Mouse (Mus musculus) hindbrain, embryonic 14.5 days (tissue): ENCODE data around the gene Zfand4. TPM values are rescaled to one million over a fixed set of nuclear protein-coding genes. Genes with fewer than 3 reads are reported as not detected.
"Not testable (repeated sequence)": the region's sequence is repeated elsewhere in the genome, so short reads cannot be mapped to it uniquely, and the experiment has no call there.

Experiments used
- ATAC-seq: fragments of 200-750 bp; cut with Nextera tagmentation; 2 replicates; pipeline ENCODE4 v1.8.0; 2017; ENCODE audit warnings: moderate number of reproducible peaks, mild to moderate bottlenecking, moderate TSS enrichment, moderate library complexity; ENCODE audit not compliant: low FRiP score
- DNase-seq: peaks from one replicate; pipeline ENCODE4 v3.0.0-alpha.2; 2015; ENCODE audit warnings: low spot score
- H3K27ac ChIP-seq: fragments of 300-500 bp; sonication (generic); 2 replicates; pipeline ENCODE4 v1.5.1; 2014; ENCODE audit warnings: mild to moderate bottlenecking, moderate library complexity
- H3K27me3 ChIP-seq: fragments of 300-500 bp; sonication (generic); 2 replicates; pipeline ENCODE4 v1.6.1; 2014; ENCODE audit warnings: mild to moderate bottlenecking, low read length, mixed read lengths; ENCODE audit not compliant: control insufficient read depth, insufficient read depth
- H3K36me3 ChIP-seq: fragments of 300-500 bp; sonication (generic); replicated peaks from 2 replicates; pipeline ENCODE4 v1.6.1; 2014; ENCODE audit not compliant: control insufficient read depth, insufficient read depth
- H3K4me1 ChIP-seq: fragments of 300-500 bp; sonication (generic); replicated peaks from 2 replicates; pipeline ENCODE4 v1.6.1; 2014; ENCODE audit warnings: antibody characterized with exemption, low read length, mixed read lengths; ENCODE audit not compliant: control insufficient read depth, insufficient read depth
- H3K4me2 ChIP-seq: fragments of 300-500 bp; sonication (generic); replicated peaks from 2 replicates; pipeline ENCODE4 v1.6.1; 2014; ENCODE audit warnings: mild to moderate bottlenecking, moderate library complexity
- H3K4me3 ChIP-seq: fragments of 300-500 bp; sonication (generic); replicated peaks from 2 replicates; pipeline ENCODE4 v1.5.1; 2014; ENCODE audit warnings: mild to moderate bottlenecking, low read length
- H3K9ac ChIP-seq: fragments of 300-500 bp; sonication (generic); 2 replicates; pipeline ENCODE4 v1.6.1; 2014
- H3K9me3 ChIP-seq: fragments of 300-500 bp; sonication (generic); 2 replicates; pipeline ENCODE4 v1.6.1; 2016; ENCODE audit warnings: low read length; ENCODE audit not compliant: control insufficient read depth
- WGBS: fragments of 180-500 bp; shearing (Covaris S2); extraction: QIAGEN DNeasy Blood & Tissue Kit; methylation state at CpG from one replicate; pipeline ENCODE4 v1.1.7; 2014; 5-methylcytosine and 5-hydroxymethylcytosine counted together
- polyA plus RNA-seq: library from polyadenylated mRNA; unstranded; fragments of >200 nt; fragmentation: Nextera tagmentation; extraction: Ambion mirVana; gene quantifications from 2 replicates; pipeline ENCODE4 v1.2.1, GENCODE M21; 2014

The Zfand4 gene
- polyA plus RNA-seq, 1 experiment from 2014 or later = 6.7 TPM

- Histone ChIP-seq H3K36me3 (no peaks in the 10 kb centered on the region; the same call in 1 of the 2 replicates), H3K4me2 (peak overlapping the region; percentile 66), H3K4me1 (peaks cover 20% of the 10 kb centered on the region), H3K9ac (peak overlapping the region; percentile 92), H3K27me3 (no peaks in the 10 kb centered on the region), H3K4me3 (peak overlapping the region; percentile 95), H3K27ac (peak overlapping the region; percentile 86), H3K9me3 (peaks cover 4% of the 10 kb centered on the region; the same call in 1 of the 2 replicates)
- no peak for DNase-seq
- 9% methylated on average over 8 of the region's 8 CpGs for WGBS
- ATAC-seq = no peak
These were observed 74.5 kb downstream of the Zfand4 start for GRCm38 (mm10) chr6:116338520-116338919.

- no peak for DNase-seq
These were observed 75.1 kb downstream of the Zfand4 start for GRCm38 (mm10) chr6:116339088-116339487.

GRCm38 (mm10) chr6:116340521-116340920 lies 76.5 kb downstream of the Zfand4 start:
- Histone ChIP-seq H3K4me2 (peak overlapping the region; percentile 66), H3K4me3 (no peak overlapping the region), H3K27me3 (no peaks in the 10 kb centered on the region), H3K36me3 (no peaks in the 10 kb centered on the region; the same call in 1 of the 2 replicates), H3K9me3 (peaks cover 4% of the 10 kb centered on the region; the same call in 1 of the 2 replicates), H3K4me1 (peaks cover 20% of the 10 kb centered on the region), H3K9ac (no peak overlapping the region), H3K27ac (no peak overlapping the region)
- 91% methylated on average over 1 of the region's 1 CpGs for WGBS
- DNase-seq (no peak), ATAC-seq (no peak)

More at GRCm38 (mm10) chr6:116339088-116339487, 75.1 kb downstream of the Zfand4 start:
- Histone ChIP-seq H3K4me1 (peaks cover 20% of the 10 kb centered on the region), H3K27ac (no peak overlapping the region), H3K9me3 (peaks cover 4% of the 10 kb centered on the region; the same call in 1 of the 2 replicates), H3K9ac (peak overlapping the region; percentile 92), H3K27me3 (no peaks in the 10 kb centered on the region), H3K4me3 (peak overlapping the region; percentile 95), H3K36me3 (no peaks in the 10 kb centered on the region; the same call in 1 of the 2 replicates), H3K4me2 (peak overlapping the region; percentile 66)
- 85% methylated on average over 5 of the region's 5 CpGs for WGBS
- ATAC-seq = no peak

- H3K27ac ChIP-seq = no peak overlapping the region
- H3K9ac ChIP-seq = no peak overlapping the region
- no peaks in the 10 kb centered on the region for H3K36me3 ChIP-seq
- no peaks in the 10 kb centered on the region for H3K9me3 ChIP-seq
- ATAC-seq = no peak
- H3K27me3 ChIP-seq = no peaks in the 10 kb centered on the region
- WGBS = 79% methylated on average over 2 of the region's 2 CpGs
- no peak overlapping the region for H3K4me2 ChIP-seq
- no peaks in the 10 kb centered on the region for H3K4me1 ChIP-seq
- DNase-seq = no peak
- no peak overlapping the region for H3K4me3 ChIP-seq
These were observed 83.9 kb downstream of the Zfand4 start for GRCm38 (mm10) chr6:116347953-116348352.

- Histone ChIP-seq H3K27ac (no peak overlapping the region), H3K27me3 (no peaks in the 10 kb centered on the region), H3K36me3 (no peaks in the 10 kb centered on the region), H3K4me1 (no peaks in the 10 kb centered on the region), H3K4me3 (no peak overlapping the region), H3K9ac (no peak overlapping the region), H3K9me3 (no peaks in the 10 kb centered on the region), H3K4me2 (no peak overlapping the region)
- WGBS = 88% methylated on average over 3 of the region's 3 CpGs
- ATAC-seq (no peak), DNase-seq (no peak)
These were observed 86.0 kb downstream of the Zfand4 start for GRCm38 (mm10) chr6:116349997-116350396.

- Histone ChIP-seq H3K9ac (no peak overlapping the region), H3K4me2 (no peak overlapping the region), H3K9me3 (no peaks in the 10 kb centered on the region), H3K4me1 (no peaks in the 10 kb centered on the region), H3K36me3 (no peaks in the 10 kb centered on the region), H3K27ac (no peak overlapping the region), H3K4me3 (no peak overlapping the region), H3K27me3 (no peaks in the 10 kb centered on the region)
- DNase-seq = no peak
- WGBS = 86% methylated on average over 6 of the region's 6 CpGs
- ATAC-seq = no peak
These were observed 86.6 kb downstream of the Zfand4 start for GRCm38 (mm10) chr6:116350643-116351042.

- Histone ChIP-seq H3K27me3 (no peaks in the 10 kb centered on the region), H3K9ac (no peak overlapping the region), H3K9me3 (no peaks in the 10 kb centered on the region), H3K27ac (no peak overlapping the region), H3K4me3 (no peak overlapping the region), H3K4me1 (no peaks in the 10 kb centered on the region), H3K4me2 (no peak overlapping the region), H3K36me3 (no peaks in the 10 kb centered on the region)
- WGBS = 76% methylated on average over 4 of the region's 4 CpGs
- no peak for ATAC-seq
- DNase-seq = no peak
These were observed 87.5 kb downstream of the Zfand4 start for GRCm38 (mm10) chr6:116351534-116351933.

- Histone ChIP-seq H3K9me3 (no peaks in the 10 kb centered on the region), H3K4me3 (no peak overlapping the region), H3K27ac (no peak overlapping the region), H3K36me3 (no peaks in the 10 kb centered on the region), H3K4me2 (no peak overlapping the region), H3K27me3 (no peaks in the 10 kb centered on the region), H3K4me1 (no peaks in the 10 kb centered on the region), H3K9ac (no peak overlapping the region)
- no peak for DNase-seq
- no peak for ATAC-seq
- 92% methylated on average over 1 of the region's 1 CpGs for WGBS
These were observed 89.4 kb downstream of the Zfand4 start for GRCm38 (mm10) chr6:116353428-116353827.

GRCm38 (mm10) chr6:116356311-116356947 lies 92.4 kb downstream of the Zfand4 start:
- not testable (repeated sequence) for H3K9me3 ChIP-seq, H3K36me3 ChIP-seq, DNase-seq, H3K4me2 ChIP-seq, ATAC-seq, H3K4me3 ChIP-seq, H3K9ac ChIP-seq, H3K27me3 ChIP-seq, H3K4me1 ChIP-seq, H3K27ac ChIP-seq
- 73% methylated on average over 8 of the region's 8 CpGs for WGBS
